Mouse (Mus musculus) CH12.LX (cell line): ENCODE data around the gene Usp21. TPM values are rescaled to one million over a fixed set of nuclear protein-coding genes. Genes with fewer than 3 reads are reported as not detected.

Experiments used
- DNase-seq: peaks from one replicate; pipeline ENCODE4 v3.0.0-alpha.2; 2013; ENCODE audit errors: extremely low read depth
- H3K27ac ChIP-seq: 2 replicates; pipeline ENCODE4 v1.5.1; 2012; ENCODE audit warnings: low read depth, mild to moderate bottlenecking, control low read depth, moderate library complexity; ENCODE audit not compliant: insufficient read depth
- H3K27me3 ChIP-seq: replicated peaks from 2 replicates; pipeline ENCODE3; 2012; ENCODE audit warnings: inconsistent platforms
- H3K36me3 ChIP-seq, 2 experiments: replicated peaks in 1 of 2; 2 replicates each; pipeline versions ENCODE3 to v1.6.1; 2012; ENCODE audit warnings: inconsistent platforms in 1 of 2, low read length in 1 of 2, mild to moderate bottlenecking in 1 of 2, mixed read lengths in 1 of 2, moderate library complexity in 1 of 2; ENCODE audit not compliant: control insufficient read depth in 1 of 2, insufficient read depth in 1 of 2
- H3K4me1 ChIP-seq, 2 experiments: 2 replicates each; pipeline ENCODE4 v1.6.1; 2012; ENCODE audit warnings: inconsistent platforms in 1 of 2, moderate library complexity in 1 of 2; ENCODE audit not compliant: insufficient read depth in 2 of 2, control insufficient read depth in 1 of 2
- H3K4me2 ChIP-seq: 2 replicates; pipeline ENCODE4 v1.6.1; 2012; ENCODE audit warnings: low read depth, mild to moderate bottlenecking, control low read depth; ENCODE audit not compliant: poor library complexity, insufficient read depth, severe bottlenecking
- H3K4me3 ChIP-seq, 3 experiments: fragments of 150-350 bp in 1 of 3; sonication (generic) in 1 of 3; replicated peaks in 1 of 3; 2 replicates each; pipeline versions ENCODE3 to v1.5.1; 2011 to 2012; ENCODE audit warnings: low read depth in 2 of 3, low read length in 2 of 3, mild to moderate bottlenecking in 2 of 3, moderate library complexity in 2 of 3, control low read depth in 1 of 3, improper control_type of control experiment in 1 of 3, inconsistent platforms in 1 of 3, mixed read lengths in 1 of 3; ENCODE audit not compliant: poor library complexity in 1 of 3
- H3K79me2 ChIP-seq: replicated peaks from 2 replicates; pipeline ENCODE4 v1.6.1; 2012; ENCODE audit warnings: mild to moderate bottlenecking, moderate library complexity; ENCODE audit not compliant: control insufficient read depth, poor library complexity, insufficient read depth, severe bottlenecking; ENCODE audit errors: extremely low read depth
- H3K9ac ChIP-seq: 2 replicates; pipeline ENCODE4 v1.6.1; 2012; ENCODE audit warnings: low read depth, mild to moderate bottlenecking, control low read depth, moderate library complexity; ENCODE audit not compliant: insufficient read depth
- H3K9me3 ChIP-seq: replicated peaks from 2 replicates; pipeline ENCODE3; 2012; ENCODE audit warnings: low read length, inconsistent platforms, mixed read lengths
- ETS1 ChIP-seq: conservative IDR thresholded peaks from 2 replicates; pipeline ENCODE4 v1.6.1; 2012; ENCODE audit warnings: low read depth, mild to moderate bottlenecking, inconsistent platforms, low read length, improper control_type of control experiment, moderate library complexity
- JUN ChIP-seq: IDR thresholded peaks from 2 replicates; pipeline ENCODE4 v1.6.1; 2011; ENCODE audit warnings: low read depth, mild to moderate bottlenecking, low read length, improper control_type of control experiment, moderate library complexity; ENCODE audit not compliant: insufficient read depth
- JUND ChIP-seq: conservative IDR thresholded peaks from 2 replicates; pipeline ENCODE4 v1.6.1; 2011; ENCODE audit warnings: low read depth, low read length, improper control_type of control experiment
- KAT2A ChIP-seq: IDR thresholded peaks from 2 replicates; pipeline ENCODE4 v1.6.1; 2012; ENCODE audit warnings: low read length, improper control_type of control experiment, inconsistent platforms; ENCODE audit not compliant: insufficient replicate concordance
- MEF2A ChIP-seq: IDR thresholded peaks from 2 replicates; pipeline ENCODE4 v1.6.1; 2014; ENCODE audit warnings: low read depth, mild to moderate bottlenecking, inconsistent platforms, low read length, improper control_type of control experiment, borderline replicate concordance
- MYC ChIP-seq: IDR thresholded peaks from 2 replicates; pipeline ENCODE4 v1.6.1; 2011; ENCODE audit warnings: low read depth, mild to moderate bottlenecking, improper control_type of control experiment, low read length
- NELFE ChIP-seq: IDR thresholded peaks from 2 replicates; pipeline ENCODE4 v1.6.1; 2011; ENCODE audit warnings: low read depth, low read length, improper control_type of control experiment
- NRF1 ChIP-seq: IDR thresholded peaks from 2 replicates; pipeline ENCODE4 v1.6.1; 2014; ENCODE audit warnings: low read depth, mild to moderate bottlenecking, inconsistent platforms, low read length, improper control_type of control experiment, moderate library complexity
- POLR2A ChIP-seq: IDR thresholded peaks from 2 replicates; pipeline ENCODE4 v1.6.1; 2011; ENCODE audit warnings: low read depth, mild to moderate bottlenecking, improper control_type of control experiment, low read length
- TBP ChIP-seq: conservative IDR thresholded peaks from 2 replicates; pipeline ENCODE4 v1.6.1; 2011; ENCODE audit warnings: low read depth, low read length, improper control_type of control experiment
- UBTF ChIP-seq: IDR thresholded peaks from 2 replicates; pipeline ENCODE4 v1.6.1; 2012; ENCODE audit warnings: low read depth, mild to moderate bottlenecking, inconsistent platforms, low read length, improper control_type of control experiment, moderate library complexity
- USF1 ChIP-seq: IDR thresholded peaks from 2 replicates; pipeline ENCODE4 v1.6.1; 2014; ENCODE audit warnings: low read depth, mild to moderate bottlenecking, inconsistent platforms, low read length, improper control_type of control experiment
- ZMIZ1 ChIP-seq: IDR thresholded peaks from 2 replicates; pipeline ENCODE4 v1.6.1; 2012; ENCODE audit warnings: low read depth, mild to moderate bottlenecking, inconsistent platforms, low read length, improper control_type of control experiment
- ZNF384 ChIP-seq: IDR thresholded peaks from 2 replicates; pipeline ENCODE4 v1.6.1; 2012; ENCODE audit warnings: low read depth, low read length, improper control_type of control experiment, inconsistent platforms
- dilution Hi-C: fragments of 300-500 bp; cut with MboI; formaldehyde crosslinking; loops from 2 replicates; pipeline ENCODE4 v1.14.3; 2020; ENCODE audit warnings: low sequenced_read_pairs; ENCODE audit not compliant: extremely low pct_unique_long_range_greater_than_20kb, extremely low pct_ligation_motif_present
- in situ Hi-C: fragments of 300-500 bp; cut with MboI; formaldehyde crosslinking; loops from 3 replicates; pipeline ENCODE4 v1.14.3; 2019; ENCODE audit warnings: low sequenced_read_pairs, low pct_ligation_motif_present, low pct_unique_long_range_greater_than_20kb, mixed read lengths
- polyA plus RNA-seq: library from polyadenylated mRNA; unstranded; fragments of >175 nt; gene quantifications from 2 replicates; pipeline ENCODE4 v1.2.1, GENCODE M21; 2012; ENCODE audit warnings: low read depth; ENCODE audit not compliant: insufficient read length
- total RNA-seq, 2 experiments: library from RNA; depleted of rRNA; stranded (reverse); fragments of 300-350 nt in 1 of 2; fragments of >200 nt in 1 of 2; gene quantifications; 2 replicates each; pipeline ENCODE4 v1.2.3; 2012 to 2014

Usp21 gene
- total and polyA plus RNA-seq, 3 experiments = 8.5 to 37.6 (median 14.2) TPM

GRCm38 (mm10) chr1:171288328-171288727 is 537 bp upstream of the Usp21 start:
- H3K27ac ChIP-seq = no peak overlapping the region
- dilution Hi-C loops = no loop called here
- no peak overlapping the region for H3K4me3 ChIP-seq
- peak overlapping the region; percentile 75 for H3K4me2 ChIP-seq
- H3K9me3 ChIP-seq = no peaks in the 10 kb centered on the region
- peaks cover 18% of the 10 kb centered on the region for H3K79me2 ChIP-seq
- H3K36me3 ChIP-seq = peaks cover 40 to 63% of the 10 kb centered on the region in 2 experiments
- H3K27me3 ChIP-seq = no peaks in the 10 kb centered on the region
- DNase-seq = no peak
- peaks cover 5 to 39% of the 10 kb centered on the region in 2 experiments; a peak in 3 of 4 replicates for H3K4me1 ChIP-seq
- in situ Hi-C loops = no loop called here
- TF ChIP-seq UBTF (no peak), MEF2A (no peak), NELFE (no peak)
- TF ChIP-seq, all 38 proteins: peak for 0
- H3K9ac ChIP-seq = no peak overlapping the region

DNA sequence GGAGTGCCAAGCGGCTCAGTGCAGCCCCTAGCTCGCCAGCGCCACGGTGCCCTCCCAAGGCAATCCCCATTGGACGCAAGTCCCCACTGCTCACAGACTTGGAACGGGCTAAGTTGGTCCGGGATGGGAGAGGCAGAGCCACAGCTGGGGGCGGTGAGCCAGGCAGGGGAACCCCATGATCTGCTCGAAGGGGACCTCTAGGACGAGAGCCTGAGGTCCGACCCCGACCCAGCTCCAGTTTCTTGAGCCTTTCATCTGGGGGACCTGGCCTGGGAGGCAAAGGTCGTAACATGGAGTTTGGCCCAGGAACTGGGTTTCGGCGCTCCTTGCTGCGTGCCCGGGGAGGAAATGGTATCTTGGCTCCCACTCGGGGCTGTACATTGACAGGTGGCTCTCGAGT is 1.3 kb downstream of the Usp21 start:
- H3K79me2 ChIP-seq = peaks cover 8% of the 10 kb centered on the region
- H3K9ac ChIP-seq = no peak overlapping the region
- no peak overlapping the region for H3K4me3 ChIP-seq
- in situ Hi-C loops = no loop called here
- DNase-seq = no peak
- no peaks in the 10 kb centered on the region for H3K9me3 ChIP-seq
- no peaks in the 10 kb centered on the region for H3K27me3 ChIP-seq
- dilution Hi-C loops = no loop called here
- H3K4me1 ChIP-seq = peaks cover 5 to 39% of the 10 kb centered on the region in 2 experiments; a peak in 3 of 4 replicates
- no peak overlapping the region for H3K27ac ChIP-seq
- H3K4me2 ChIP-seq = peak overlapping the region; percentile 76; the same call in 1 of the 2 replicates
- peaks cover 37 to 72% of the 10 kb centered on the region in 2 experiments for H3K36me3 ChIP-seq
- TF ChIP-seq NRF1 (no peak), POLR2A (no peak), ZMIZ1 (no peak), MYC (no peak)

DNA sequence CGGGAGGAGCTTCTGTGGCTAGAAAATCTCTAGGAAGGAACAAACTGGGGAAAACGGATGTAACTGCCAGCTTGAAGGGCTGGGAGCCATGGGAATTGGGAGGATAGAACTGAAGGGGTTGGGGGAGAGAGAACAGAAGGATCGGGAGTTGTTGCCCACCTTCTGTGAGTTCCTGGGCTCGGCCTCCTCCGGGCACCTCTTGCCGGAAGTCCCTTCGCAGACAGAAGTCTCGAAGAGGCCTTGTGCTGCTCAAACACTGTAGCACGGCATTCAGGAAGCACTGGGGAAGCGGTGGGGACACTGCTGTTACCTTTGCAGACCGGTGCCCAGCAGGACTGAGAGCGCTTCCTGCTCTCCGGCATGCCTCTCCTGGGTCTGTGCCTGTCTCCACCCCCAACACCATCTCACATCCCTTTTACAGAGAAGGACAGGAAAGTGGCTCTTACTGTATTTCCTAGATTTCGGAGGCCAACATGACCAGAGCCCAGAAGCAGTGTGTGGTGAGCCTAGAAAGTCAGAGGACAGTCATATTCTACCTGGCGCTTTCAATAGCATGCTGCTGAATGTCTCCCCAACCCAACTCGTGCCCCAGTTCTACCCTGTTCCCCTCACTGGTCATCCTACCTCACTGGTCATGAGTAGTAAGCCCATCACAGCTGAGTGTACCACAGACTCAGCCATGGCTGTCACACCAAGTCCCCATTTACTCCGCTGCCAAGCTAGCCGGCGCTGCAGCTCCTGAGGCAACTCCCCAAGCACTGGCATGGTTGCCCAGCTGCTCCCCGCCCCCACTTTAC is 2.5 kb downstream of the Usp21 start:
- Histone ChIP-seq H3K36me3 (peaks cover 37 to 67% of the 10 kb centered on the region in 2 experiments), H3K9me3 (no peaks in the 10 kb centered on the region), H3K79me2 (0 out of 2 replicates have a peak, but pooled peaks cover 3% of the 10 kb centered on the region), H3K4me2 (no peak overlapping the region), H3K4me1 (peaks cover 5 to 40% of the 10 kb centered on the region in 2 experiments; a peak in 3 of 4 replicates), H3K4me3 (no peak overlapping the region), H3K27me3 (no peaks in the 10 kb centered on the region), H3K27ac (no peak overlapping the region), H3K9ac (no peak overlapping the region)
- in situ Hi-C loops (no loop called here), dilution Hi-C loops (no loop called here)
- DNase-seq = no peak
- no peak for TF ChIP-seq ETS1
- TF ChIP-seq UBTF = no peak
- TF ChIP-seq ZNF384 = no peak
- no peak for TF ChIP-seq POLR2A
- no peak for TF ChIP-seq JUN
- no peak for TF ChIP-seq MYC
- no peak for TF ChIP-seq JUND
- no peak for TF ChIP-seq TBP
- TF ChIP-seq ZMIZ1 = no peak
- TF ChIP-seq NRF1 = no peak
- TF ChIP-seq USF1 = no peak
- TF ChIP-seq KAT2A = no peak
